Mouse (Mus musculus) neural tube, embryonic 14.5 days (tissue): ENCODE results near the gene Mgam. TPM values are rescaled to one million over a fixed set of nuclear protein-coding genes. Genes with fewer than 3 reads are reported as not detected.

Experiments used
- ATAC-seq: fragments of 200-750 bp; cut with Nextera tagmentation; 2 replicates; pipeline ENCODE4 v1.8.0; 2017; ENCODE audit warnings: low read depth, mild to moderate bottlenecking, moderate TSS enrichment, moderate library complexity
- H3K27ac ChIP-seq: fragments of 300-500 bp; sonication (generic); 2 replicates; pipeline ENCODE4 v1.5.1; 2014; ENCODE audit warnings: low read depth, mild to moderate bottlenecking, control low read depth, low read length, moderate library complexity, mixed read lengths
- H3K27me3 ChIP-seq: fragments of 300-500 bp; sonication (generic); 2 replicates; pipeline ENCODE4 v1.6.1; 2014; ENCODE audit warnings: low read length; ENCODE audit not compliant: control insufficient read depth, insufficient read depth
- H3K36me3 ChIP-seq: fragments of 300-500 bp; sonication (generic); 2 replicates; pipeline ENCODE4 v1.6.1; 2014; ENCODE audit warnings: low read length, mixed read lengths; ENCODE audit not compliant: control insufficient read depth, insufficient read depth
- H3K4me1 ChIP-seq: fragments of 300-500 bp; sonication (generic); 2 replicates; pipeline ENCODE4 v1.6.1; 2014; ENCODE audit warnings: low read length; ENCODE audit not compliant: control insufficient read depth, insufficient read depth
- H3K4me2 ChIP-seq: fragments of 300-500 bp; sonication (generic); 2 replicates; pipeline ENCODE4 v1.6.1; 2014; ENCODE audit warnings: mild to moderate bottlenecking, low read depth, low read length, control low read depth
- H3K4me3 ChIP-seq: fragments of 300-500 bp; sonication (generic); 2 replicates; pipeline ENCODE4 v1.5.1; 2014; ENCODE audit warnings: low read depth, low read length, control low read depth, mixed read lengths
- H3K9ac ChIP-seq: fragments of 300-500 bp; sonication (generic); replicated peaks from 2 replicates; pipeline ENCODE4 v1.6.1; 2014; ENCODE audit warnings: low read depth, mild to moderate bottlenecking, control low read depth, low read length, mixed read lengths
- H3K9me3 ChIP-seq: fragments of 300-500 bp; sonication (generic); 2 replicates; pipeline ENCODE4 v1.6.1; 2016; ENCODE audit warnings: low read length; ENCODE audit not compliant: control insufficient read depth
- WGBS: fragments of 180-500 bp; shearing (Covaris S2); extraction: QIAGEN DNeasy Blood & Tissue Kit; methylation state at CpG from one replicate; pipeline ENCODE4 v1.1.7; 2014; 5-methylcytosine and 5-hydroxymethylcytosine counted together
- polyA plus RNA-seq: library from polyadenylated mRNA; unstranded; fragments of >200 nt; fragmentation: Nextera tagmentation; extraction: Ambion mirVana; gene quantifications from 2 replicates; pipeline ENCODE4 v1.2.1, GENCODE M21; 2014

The Mgam gene
- polyA plus RNA-seq, 1 experiment from 2014 or later, result 0.17 TPM

- Histone ChIP-seq H3K27ac (no peak overlapping the region), H3K27me3 (no peaks in the 10 kb centered on the region), H3K4me1 (no peaks in the 10 kb centered on the region), H3K36me3 (no peaks in the 10 kb centered on the region), H3K4me3 (no peak overlapping the region), H3K9ac (no peak overlapping the region), H3K9me3 (no peaks in the 10 kb centered on the region), H3K4me2 (no peak overlapping the region)
- ATAC-seq, result no peak
- 56% methylated on average over 4 of the region's 4 CpGs for WGBS
Measured at GRCm38 (mm10) chr6:40778458-40778857, 149.8 kb downstream of the Mgam start.

- no peak for ATAC-seq
- H3K4me1 ChIP-seq, result no peaks in the 10 kb centered on the region
- WGBS, result 59% methylated on average over 1 of the region's 1 CpGs
Measured at GRCm38 (mm10) chr6:40783637-40784036, 155.0 kb downstream of the Mgam start.

GRCm38 (mm10) chr6:40784378-40784777, 155.7 kb downstream of the Mgam start:
- ATAC-seq, result no peak
- H3K27me3 ChIP-seq, result no peaks in the 10 kb centered on the region
- WGBS, result 89% methylated on average over 3 of the region's 3 CpGs
- H3K27ac ChIP-seq, result no peak overlapping the region
- no peaks in the 10 kb centered on the region for H3K36me3 ChIP-seq
- no peak overlapping the region for H3K4me2 ChIP-seq
- no peaks in the 10 kb centered on the region for H3K4me1 ChIP-seq
- no peak overlapping the region for H3K9ac ChIP-seq
- H3K4me3 ChIP-seq, result no peak overlapping the region
- no peaks in the 10 kb centered on the region for H3K9me3 ChIP-seq

More at GRCm38 (mm10) chr6:40783637-40784036, 155.0 kb downstream of the Mgam start:
- Histone ChIP-seq H3K4me3 (no peak overlapping the region), H3K27ac (no peak overlapping the region), H3K27me3 (no peaks in the 10 kb centered on the region), H3K9me3 (no peaks in the 10 kb centered on the region), H3K4me2 (no peak overlapping the region), H3K9ac (no peak overlapping the region), H3K36me3 (no peaks in the 10 kb centered on the region)

GRCm38 (mm10) chr6:40795077-40795812, 166.6 kb downstream of the Mgam start:
- no peak for ATAC-seq
- WGBS, result 74% methylated on average over 4 of the region's 4 CpGs
- no peaks in the 10 kb centered on the region for H3K27me3 ChIP-seq
- no peak overlapping the region for H3K9ac ChIP-seq
- H3K4me1 ChIP-seq, result no peaks in the 10 kb centered on the region
- no peak overlapping the region for H3K27ac ChIP-seq
- H3K4me2 ChIP-seq, result no peak overlapping the region
- H3K4me3 ChIP-seq, result no peak overlapping the region
- H3K36me3 ChIP-seq, result no peaks in the 10 kb centered on the region
- H3K9me3 ChIP-seq, result no peaks in the 10 kb centered on the region

- 87% methylated on average over 5 of the region's 5 CpGs for WGBS
- no peaks in the 10 kb centered on the region for H3K4me1 ChIP-seq
- no peaks in the 10 kb centered on the region for H3K36me3 ChIP-seq
- H3K9me3 ChIP-seq, result no peaks in the 10 kb centered on the region
- no peak overlapping the region for H3K4me3 ChIP-seq
- no peak overlapping the region for H3K9ac ChIP-seq
- no peaks in the 10 kb centered on the region for H3K27me3 ChIP-seq
- no peak for ATAC-seq
- no peak overlapping the region for H3K4me2 ChIP-seq
- no peak overlapping the region for H3K27ac ChIP-seq
Measured at GRCm38 (mm10) chr6:40818237-40818902, 189.7 kb downstream of the Mgam start.

Other genes with a start within 250 kb of the Mgam start
- 16.3 and 17.0 TPM in 2 replicates for gene E330009J07Rik, start 192.7 kb upstream of the Mgam start, polyA plus RNA-seq
- gene Wee2, start 189.7 kb upstream of the Mgam start, polyA plus RNA-seq, result 0.09 and 0.25 TPM in 2 replicates
- 84.0 and 97.3 TPM in 2 replicates for gene Ssbp1, start 157.5 kb upstream of the Mgam start, polyA plus RNA-seq
- 0.25 TPM in 1 of 2 replicates, not detected in the other for gene Tas2r137, start 137.6 kb upstream of the Mgam start, polyA plus RNA-seq
- gene Tas2r108, start 135.3 kb upstream of the Mgam start, polyA plus RNA-seq, result 0.27 TPM in 1 of 2 replicates, not detected in the other
- not detected in 2 replicates for gene Prss37, start 109.3 kb upstream of the Mgam start, polyA plus RNA-seq
- gene Olfr461, start 73.8 kb upstream of the Mgam start, polyA plus RNA-seq, result 0.12 and 0.36 TPM in 2 replicates
- gene Olfr460, start 59.3 kb upstream of the Mgam start, polyA plus RNA-seq, result 0.08 TPM in 1 of 2 replicates, not detected in the other
- gene Clec5a, start 43.0 kb upstream of the Mgam start, polyA plus RNA-seq, result 0.59 and 0.63 TPM in 2 replicates
- not detected in 2 replicates for gene Tas2r138, start 15.5 kb upstream of the Mgam start, polyA plus RNA-seq